ENCODE assay signal across 9 mouse cellular contexts in the genomic region with DNA sequence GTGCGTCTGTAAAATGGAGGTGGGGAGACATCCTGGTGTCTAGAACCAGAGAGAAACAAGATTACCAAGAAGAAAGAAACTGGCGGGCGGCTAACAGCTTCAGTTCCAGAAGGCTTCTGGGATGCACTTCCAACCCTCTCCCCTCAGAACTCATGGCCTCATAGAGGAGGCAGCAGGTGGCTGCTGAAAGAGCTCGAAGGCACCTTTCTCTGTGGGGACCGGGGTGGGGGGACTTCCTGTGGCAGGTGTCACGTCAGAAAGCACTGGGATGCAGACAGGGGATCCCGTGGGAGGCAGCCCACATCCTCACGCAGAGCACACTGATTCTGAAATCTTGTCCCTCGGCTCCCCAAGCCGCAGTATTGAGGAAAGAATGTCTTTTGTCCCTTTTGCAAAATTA. TPM values are rescaled to one million over a fixed set of nuclear protein-coding genes. Genes with fewer than 3 reads are reported as not detected.
DNase-seq lines count a peak whose midpoint lies in the region; ATAC-seq and TF ChIP-seq lines count a peak whose summit lies in the region.
"Had no signal": no experiment of that assay in that cellular context is flagged by ENCODE, and none has a peak within 500 bp of the region (broad histone marks: within the 10 kb centered on the region; RNA-seq: fewer than 3 reads in every experiment).

No protein-coding gene starts in this region.

- ATAC-seq in heart, embryonic 13.5 days (ENCODE audit: extremely low read depth, insufficient number of reproducible peaks, low FRiP score, low TSS enrichment), result no peak
- no peak for ATAC-seq in limb, embryonic 14.5 days (ENCODE audit: low FRiP score, low read depth)

- 22% methylated on average over 10 of the region's 10 CpGs for WGBS in heart, embryonic 13.5 days
- WGBS in limb, embryonic 14.5 days, result 19% methylated on average over 10 of the region's 10 CpGs

- no peak overlapping the region for H3K27ac ChIP-seq in heart, embryonic 13.5 days (replicated peaks)
- H3K27ac ChIP-seq in testis, adult 2 months (ENCODE audit: control insufficient read depth, insufficient read depth, low read depth, low read length), result no peak overlapping the region
- no peak overlapping the region for H3K27ac ChIP-seq in limb, embryonic 14.5 days (replicated peaks; ENCODE audit: low read depth, low read length)

- H3K27me3 ChIP-seq in heart, embryonic 13.5 days (replicated peaks), result peaks cover 96% of the 10 kb centered on the region
- no peaks in the 10 kb centered on the region for H3K27me3 ChIP-seq in testis, adult 2 months (ENCODE audit: control insufficient read depth, insufficient read depth, low read length)
- peaks cover 57% of the 10 kb centered on the region for H3K27me3 ChIP-seq in limb, embryonic 14.5 days (ENCODE audit: control insufficient read depth, insufficient read depth, low read length)

- H3K36me3 ChIP-seq in heart, embryonic 13.5 days, result no peaks in the 10 kb centered on the region
- H3K36me3 ChIP-seq in testis, adult 2 months (ENCODE audit: control insufficient read depth, insufficient read depth, low read length), result peaks cover 2% of the 10 kb centered on the region
- H3K36me3 ChIP-seq in limb, embryonic 14.5 days (ENCODE audit: control insufficient read depth, insufficient read depth, low read length), result no peaks in the 10 kb centered on the region

- no peak for TF ChIP-seq CTCF in testis, adult 2 months (IDR thresholded peaks at IDR 0.05; ENCODE audit: control insufficient read depth, insufficient read depth, insufficient replicate concordance, low read depth, low read length)

- no peak for DNase-seq in heart, postnatal 14 days
- no peak for DNase-seq in testis, postnatal 10 days (ENCODE audit: low spot score)
- no peak for DNase-seq in limb, embryonic 14.5 days (ENCODE audit: low spot score)
- DNase-seq in adrenal gland, adult 2 months, result no peak
- DNase-seq in gastrocnemius, postnatal 36 days, result no peak
- DNase-seq in kidney, postnatal 36 days, result no peak

- H3K4me2 ChIP-seq in heart, embryonic 13.5 days, result peak overlapping the region; percentile 97
- H3K4me2 ChIP-seq in limb, embryonic 14.5 days (replicated peaks; ENCODE audit: low read depth, low read length, severe bottlenecking), result peak overlapping the region; percentile 91

- H3K9me3 ChIP-seq in heart, embryonic 13.5 days, result no peaks in the 10 kb centered on the region
- no peaks in the 10 kb centered on the region for H3K9me3 ChIP-seq in limb, embryonic 14.5 days (ENCODE audit: control insufficient read depth, low read length)

- TF ChIP-seq POLR2A in testis, adult 2 months (IDR thresholded peaks at IDR 0.05; ENCODE audit: control insufficient read depth, low read depth, low read length), result no peak
- no peak for TF ChIP-seq POLR2A in limb, embryonic 14.5 days (IDR thresholded peaks at IDR 0.05; ENCODE audit: borderline replicate concordance, extremely low read depth, insufficient read depth, insufficient read length)

- peak overlapping the region; percentile 63 for H3K4me3 ChIP-seq in heart, embryonic 13.5 days
- peak overlapping the region; percentile 87 for H3K4me3 ChIP-seq in testis, adult 2 months (ENCODE audit: control insufficient read depth, low read depth, low read length)
- H3K4me3 ChIP-seq in limb, embryonic 14.5 days (replicated peaks; ENCODE audit: low read length), result peak overlapping the region; percentile 54

- H3K9ac ChIP-seq in heart, embryonic 13.5 days, result no peak overlapping the region
- no peak overlapping the region for H3K9ac ChIP-seq in limb, embryonic 14.5 days (ENCODE audit: low read depth, low read length, severe bottlenecking)

- H3K4me1 ChIP-seq in heart, embryonic 13.5 days, result peaks cover 10% of the 10 kb centered on the region
- H3K4me1 ChIP-seq in testis, adult 2 months (ENCODE audit: control insufficient read depth, insufficient read depth, low read length), result peaks cover 11% of the 10 kb centered on the region
- H3K4me1 ChIP-seq in limb, embryonic 14.5 days (ENCODE audit: control insufficient read depth, insufficient read depth, low read length), result no peaks in the 10 kb centered on the region

- intact Hi-C loops in heart, postnatal 14 days (cut with DNase I), result no loop called here
- intact Hi-C loops in gastrocnemius, postnatal 36 days (cut with DNase I), result no loop called here

RNA-seq across cellular contexts. Expression of a gene that starts 46.8 kb away (rescaled TPM):
- polyA plus RNA-seq in heart, embryonic 13.5 days (2015; fragmentation: Nextera tagmentation; extraction: Ambion mirVana), result 0.07 TPM in 1 of 2 replicates, not detected in the other
- under 1 TPM; 0.71 to 0.76 TPM for total RNA-seq in heart, postnatal 14 days (2021)
- polyA plus RNA-seq in testis, adult 2 months (2012; rRNA removed), result 50.1 and 52.6 TPM in 2 replicates
- 0.05 and 0.13 TPM in 2 replicates for polyA plus RNA-seq in limb, embryonic 14.5 days (2012; rRNA removed)
- polyA plus RNA-seq in limb, embryonic 14.5 days (2014; fragmentation: Nextera tagmentation; extraction: Ambion mirVana), result not detected in 2 replicates
- total RNA-seq in adrenal gland, adult 2 months (2021), result under 1 TPM; 0.69 to 0.86 TPM
- 0.56 and 1.0 TPM in 2 replicates for polyA plus RNA-seq in adrenal gland, adult 2 months (2012; rRNA removed)
- total RNA-seq in gastrocnemius, postnatal 36 days (2021), result not detected
- total RNA-seq: hematopoietic stem cell, adult 5-6 weeks had no signal

Comparison
In these comparisons a context has a peak if more than half of its experiments do, and no peak if none do; other contexts are left out.
1. RNA of a gene that starts 46.8 kb away (polyA plus RNA-seq): 50.1 to 52.6 TPM in testis, adult 2 months; 0.56 to 1.0 TPM in adrenal gland, adult 2 months, 0.07 TPM in heart, embryonic 13.5 days and 0.05 to 0.13 TPM in limb, embryonic 14.5 days; every median in the first group is over 10 times any median in the second.
2. Peak in every context shown above with its lines, with median percentiles within 50 percentile points of each other: H3K4me3 ChIP-seq.